Mouse (Mus musculus) limb, embryonic 11.5 days (tissue): ENCODE results near the gene Aoah. TPM values are rescaled to one million over a fixed set of nuclear protein-coding genes. Genes with fewer than 3 reads are reported as not detected.

Experiments used
- ATAC-seq: fragments of 200-750 bp; cut with Nextera tagmentation; 2 replicates; pipeline ENCODE4 v1.8.0; 2017; ENCODE audit warnings: low read depth; ENCODE audit not compliant: insufficient number of reproducible peaks, low FRiP score, low TSS enrichment
- DNase-seq: peaks from one replicate; pipeline ENCODE4 v3.0.0-alpha.2; 2015; ENCODE audit warnings: low spot score
- H3K27ac ChIP-seq: fragments of 300-500 bp; sonication (generic); replicated peaks from 2 replicates; pipeline ENCODE4 v1.5.1; 2014; ENCODE audit warnings: low read depth, mild to moderate bottlenecking, low read length
- H3K27me3 ChIP-seq: fragments of 300-500 bp; sonication (generic); 2 replicates; pipeline ENCODE4 v1.6.1; 2014; ENCODE audit warnings: mild to moderate bottlenecking, low read length, mixed read lengths; ENCODE audit not compliant: control insufficient read depth, insufficient read depth
- H3K36me3 ChIP-seq: fragments of 300-500 bp; sonication (generic); 2 replicates; pipeline ENCODE4 v1.6.1; 2014; ENCODE audit warnings: mild to moderate bottlenecking, low read length, moderate library complexity, mixed read lengths; ENCODE audit not compliant: control insufficient read depth, insufficient read depth
- H3K4me1 ChIP-seq: fragments of 300-500 bp; sonication (generic); 2 replicates; pipeline ENCODE4 v1.6.1; 2014; ENCODE audit warnings: low read length, mixed read lengths; ENCODE audit not compliant: control insufficient read depth, insufficient read depth
- H3K4me2 ChIP-seq: fragments of 300-500 bp; sonication (generic); 2 replicates; pipeline ENCODE4 v1.6.1; 2014; ENCODE audit warnings: low read depth, mild to moderate bottlenecking, moderate library complexity; ENCODE audit not compliant: severe bottlenecking
- H3K4me3 ChIP-seq: fragments of 300-500 bp; sonication (generic); 2 replicates; pipeline ENCODE4 v1.5.1; 2014; ENCODE audit warnings: low read depth, low read length
- H3K9ac ChIP-seq: fragments of 300-500 bp; sonication (generic); 2 replicates; pipeline ENCODE4 v1.6.1; 2014; ENCODE audit warnings: mild to moderate bottlenecking, low read length
- H3K9me3 ChIP-seq: fragments of 300-500 bp; sonication (generic); 2 replicates; pipeline ENCODE4 v1.6.1; 2016; ENCODE audit warnings: low read length; ENCODE audit not compliant: control insufficient read depth
- WGBS: fragments of 180-500 bp; shearing (Covaris S2); extraction: QIAGEN DNeasy Blood & Tissue Kit; methylation state at CpG from one replicate; pipeline ENCODE4 v1.1.7; 2014; 5-methylcytosine and 5-hydroxymethylcytosine counted together
- polyA plus RNA-seq: library from polyadenylated mRNA; unstranded; fragments of >200 nt; fragmentation: Nextera tagmentation; extraction: Ambion mirVana; gene quantifications from 2 replicates; pipeline ENCODE4 v1.2.1, GENCODE M21; 2014

Aoah gene
- polyA plus RNA-seq, 1 experiment from 2014 or later, result 0.28 TPM

DNA sequence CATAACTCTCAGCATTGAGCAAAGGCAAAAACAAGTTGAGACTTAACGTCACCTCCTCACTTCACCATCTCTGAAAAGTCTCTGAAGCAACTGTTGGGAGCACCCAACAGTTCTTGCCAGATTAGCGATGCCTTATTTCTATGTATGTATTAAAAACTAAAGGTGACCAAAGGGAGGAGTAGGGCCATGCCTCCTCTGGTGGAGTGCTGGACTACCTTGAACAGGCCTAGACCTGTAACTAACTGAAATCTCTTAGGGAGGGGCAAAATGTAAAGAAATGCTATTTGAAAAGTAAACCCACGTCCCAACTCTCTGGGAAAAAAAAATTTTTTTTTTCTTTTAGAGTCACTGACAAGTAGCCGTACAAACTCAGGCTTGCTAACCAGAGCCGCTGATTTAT is 211.3 kb downstream of the Aoah start:
- Histone ChIP-seq H3K27me3 (no peaks in the 10 kb centered on the region), H3K27ac (no peak overlapping the region), H3K9me3 (no peaks in the 10 kb centered on the region), H3K9ac (no peak overlapping the region), H3K4me3 (no peak overlapping the region), H3K4me2 (no peak overlapping the region), H3K4me1 (no peaks in the 10 kb centered on the region), H3K36me3 (no peaks in the 10 kb centered on the region)
- 92% methylated on average over 5 of the region's 5 CpGs for WGBS
- no peak for DNase-seq
- no peak for ATAC-seq

GRCm38 (mm10) chr13:21005642-21006320 is 211.9 kb downstream of the Aoah start:
- H3K9ac ChIP-seq, result no peak overlapping the region
- no peaks in the 10 kb centered on the region for H3K27me3 ChIP-seq
- no peaks in the 10 kb centered on the region for H3K9me3 ChIP-seq
- H3K27ac ChIP-seq, result no peak overlapping the region
- ATAC-seq (no peak), DNase-seq (no peak)
- H3K4me1 ChIP-seq, result no peaks in the 10 kb centered on the region
- WGBS, result 87% methylated on average over 5 of the region's 5 CpGs
- no peak overlapping the region for H3K4me2 ChIP-seq
- H3K36me3 ChIP-seq, result no peaks in the 10 kb centered on the region
- H3K4me3 ChIP-seq, result no peak overlapping the region

GRCm38 (mm10) chr13:21006321-21006653 is 212.4 kb downstream of the Aoah start:
- Histone ChIP-seq H3K4me2 (no peak overlapping the region), H3K27ac (no peak overlapping the region), H3K4me3 (no peak overlapping the region), H3K9me3 (no peaks in the 10 kb centered on the region), H3K4me1 (no peaks in the 10 kb centered on the region), H3K27me3 (no peaks in the 10 kb centered on the region), H3K36me3 (no peaks in the 10 kb centered on the region), H3K9ac (no peak overlapping the region)
- ATAC-seq, result no peak
- no peak for DNase-seq
- 86% methylated on average over 4 of the region's 4 CpGs for WGBS

GRCm38 (mm10) chr13:21013659-21014058 is 219.7 kb downstream of the Aoah start:
- Histone ChIP-seq H3K9ac (no peak overlapping the region), H3K27me3 (no peaks in the 10 kb centered on the region), H3K36me3 (no peaks in the 10 kb centered on the region), H3K4me2 (no peak overlapping the region), H3K4me3 (no peak overlapping the region), H3K27ac (no peak overlapping the region), H3K9me3 (no peaks in the 10 kb centered on the region), H3K4me1 (no peaks in the 10 kb centered on the region)
- no peak for DNase-seq
- WGBS, result 73% methylated on average over 3 of the region's 3 CpGs
- ATAC-seq, result no peak

GRCm38 (mm10) chr13:21024831-21025230 is 230.9 kb downstream of the Aoah start:
- Histone ChIP-seq H3K9me3 (no peaks in the 10 kb centered on the region), H3K4me1 (no peaks in the 10 kb centered on the region), H3K36me3 (no peaks in the 10 kb centered on the region), H3K4me2 (no peak overlapping the region), H3K4me3 (no peak overlapping the region), H3K27ac (no peak overlapping the region), H3K27me3 (no peaks in the 10 kb centered on the region), H3K9ac (no peak overlapping the region)
- DNase-seq (no peak), ATAC-seq (no peak)
- 81% methylated on average over 5 of the region's 5 CpGs for WGBS

DNA sequence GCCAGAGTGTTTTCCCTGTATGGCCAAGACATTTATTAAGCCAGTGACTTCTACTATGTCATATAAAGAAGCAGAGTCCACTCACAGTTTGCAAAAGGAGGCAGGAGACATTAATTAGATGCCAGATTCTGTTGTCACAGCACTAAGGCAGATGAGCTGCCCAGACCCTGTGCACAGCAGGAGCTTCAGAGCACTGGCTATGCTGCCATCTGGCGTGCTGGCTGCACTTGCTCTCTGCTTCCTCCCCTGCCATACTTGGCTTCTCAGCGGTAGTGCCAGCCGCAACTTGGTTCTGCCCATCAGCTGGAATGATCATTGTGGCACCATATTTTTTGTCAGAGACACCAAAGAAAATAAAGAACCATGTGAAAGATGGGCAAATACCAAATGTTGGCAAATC is 239.3 kb downstream of the Aoah start:
- no peak overlapping the region for H3K4me3 ChIP-seq
- no peaks in the 10 kb centered on the region for H3K4me1 ChIP-seq
- H3K27me3 ChIP-seq, result no peaks in the 10 kb centered on the region
- DNase-seq (no peak), ATAC-seq (no peak)
- no peaks in the 10 kb centered on the region for H3K36me3 ChIP-seq
- 66% methylated on average over 3 of the region's 3 CpGs for WGBS
- H3K9ac ChIP-seq, result no peak overlapping the region
- no peaks in the 10 kb centered on the region for H3K9me3 ChIP-seq
- no peak overlapping the region for H3K4me2 ChIP-seq
- no peak overlapping the region for H3K27ac ChIP-seq

GRCm38 (mm10) chr13:21035011-21035410 is 241.1 kb downstream of the Aoah start:
- Histone ChIP-seq H3K9ac (no peak overlapping the region), H3K4me1 (no peaks in the 10 kb centered on the region), H3K36me3 (no peaks in the 10 kb centered on the region), H3K27ac (no peak overlapping the region), H3K4me2 (no peak overlapping the region), H3K4me3 (no peak overlapping the region), H3K27me3 (no peaks in the 10 kb centered on the region), H3K9me3 (no peaks in the 10 kb centered on the region)
- DNase-seq, result no peak
- ATAC-seq, result no peak
- 81% methylated on average over 3 of the region's 3 CpGs for WGBS

GRCm38 (mm10) chr13:21035981-21036380 is 242.1 kb downstream of the Aoah start:
- Histone ChIP-seq H3K4me3 (no peak overlapping the region), H3K4me2 (no peak overlapping the region), H3K27me3 (no peaks in the 10 kb centered on the region), H3K36me3 (no peaks in the 10 kb centered on the region), H3K27ac (no peak overlapping the region), H3K9ac (no peak overlapping the region), H3K9me3 (no peaks in the 10 kb centered on the region), H3K4me1 (no peaks in the 10 kb centered on the region)
- no peak for DNase-seq
- no peak for ATAC-seq

- Histone ChIP-seq H3K4me2 (no peak overlapping the region), H3K27me3 (no peaks in the 10 kb centered on the region), H3K9ac (no peak overlapping the region), H3K4me1 (no peaks in the 10 kb centered on the region), H3K4me3 (no peak overlapping the region), H3K27ac (no peak overlapping the region), H3K9me3 (no peaks in the 10 kb centered on the region), H3K36me3 (no peaks in the 10 kb centered on the region)
- DNase-seq (no peak), ATAC-seq (no peak)
- WGBS, result 79% methylated on average over 2 of the region's 2 CpGs
These were observed 246.8 kb downstream of the Aoah start for GRCm38 (mm10) chr13:21040589-21041199.
